Mouse (Mus musculus) hindlimb bud, embryonic 11.5 days (tissue): Measurements from ENCODE around the gene Lef1.
A peak's percentile ranks its signal among the peaks of the same experiment; 100 is the strongest.

Experiments
- DNase-seq: peaks from one replicate; pipeline ENCODE4 v3.0.0-alpha.2; 2012; ENCODE audit warnings: low read depth, low spot score; ENCODE audit errors: extremely low spot score

The Lef1 gene

GRCm38 (mm10) chr3:131107301-131108093, 2.8 kb upstream of the Lef1 start:
- no peak for DNase-seq

DNA sequence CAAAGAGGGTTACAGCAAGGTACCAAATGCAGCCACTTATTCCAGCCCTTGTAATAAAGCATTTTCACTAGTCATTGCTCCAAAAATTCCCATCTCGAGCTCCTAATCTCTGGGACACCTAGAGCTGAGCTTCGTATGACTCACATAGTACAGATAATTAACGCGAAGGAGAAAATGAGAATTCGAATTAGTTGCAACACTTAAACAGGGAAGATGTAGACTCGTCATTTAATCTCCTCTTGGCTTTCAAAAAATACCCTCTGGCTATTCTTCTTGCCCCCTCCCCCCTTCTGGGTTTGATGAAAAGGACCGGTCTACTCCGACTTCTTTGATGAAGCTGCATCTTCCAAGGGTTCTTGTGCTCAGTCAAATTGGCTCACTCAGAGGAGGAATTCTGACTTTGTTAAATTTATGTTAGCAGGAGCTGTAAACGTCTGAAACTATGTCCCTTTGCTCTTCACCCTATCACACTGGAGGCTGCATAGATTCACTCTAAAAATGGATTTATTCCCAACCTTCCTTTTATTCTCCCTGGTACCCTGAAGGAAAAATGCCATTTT, 2.1 kb upstream of the Lef1 start:
- no peak for DNase-seq

- no peak for DNase-seq
Observed at GRCm38 (mm10) chr3:131109066-131109685, 1.1 kb upstream of the Lef1 start.

- DNase-seq: no peak
Observed at GRCm38 (mm10) chr3:131109686-131110070, 593 bp upstream of the Lef1 start.

- no peak for DNase-seq
Observed at GRCm38 (mm10) chr3:131111151-131111850, 1.0 kb downstream of the Lef1 start.

DNA sequence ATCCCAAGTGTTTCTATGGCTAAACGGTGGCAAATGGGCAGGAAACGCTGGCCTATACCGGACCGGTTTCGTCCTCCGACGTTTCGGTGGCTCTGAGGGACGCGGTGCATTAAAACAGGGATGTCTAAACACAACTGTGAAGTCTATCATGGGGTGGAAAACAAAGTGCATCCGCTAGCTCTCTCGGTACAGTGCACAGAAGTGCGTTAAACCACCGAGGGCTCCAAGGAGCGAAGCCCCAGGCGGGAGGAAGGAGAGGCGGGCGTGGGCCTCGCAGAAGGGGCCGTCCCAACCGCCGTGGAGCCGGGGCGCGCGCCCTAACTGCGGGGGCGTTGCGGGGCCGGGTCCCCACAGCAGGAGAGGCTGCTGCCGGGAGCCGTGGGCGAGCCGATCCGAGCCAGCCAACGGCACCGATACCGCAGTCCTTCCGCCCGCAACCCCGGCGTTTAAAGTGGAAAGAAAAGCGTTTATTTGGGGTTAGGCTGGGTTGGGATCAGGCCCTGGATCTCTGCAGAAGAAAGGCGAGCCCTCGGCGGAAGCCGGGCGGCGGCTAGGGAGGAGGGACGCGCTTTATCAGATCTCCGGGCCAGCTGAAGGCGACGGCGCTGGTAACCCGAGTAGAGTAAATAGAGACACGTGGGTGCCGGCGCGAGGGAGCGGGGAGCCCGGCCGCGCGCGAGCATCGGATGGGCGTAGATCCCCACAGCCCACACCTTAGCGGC, 1.7 kb downstream of the Lef1 start:
- no peak for DNase-seq

GRCm38 (mm10) chr3:131112573-131112955, 2.3 kb downstream of the Lef1 start:
- no peak for DNase-seq

DNA sequence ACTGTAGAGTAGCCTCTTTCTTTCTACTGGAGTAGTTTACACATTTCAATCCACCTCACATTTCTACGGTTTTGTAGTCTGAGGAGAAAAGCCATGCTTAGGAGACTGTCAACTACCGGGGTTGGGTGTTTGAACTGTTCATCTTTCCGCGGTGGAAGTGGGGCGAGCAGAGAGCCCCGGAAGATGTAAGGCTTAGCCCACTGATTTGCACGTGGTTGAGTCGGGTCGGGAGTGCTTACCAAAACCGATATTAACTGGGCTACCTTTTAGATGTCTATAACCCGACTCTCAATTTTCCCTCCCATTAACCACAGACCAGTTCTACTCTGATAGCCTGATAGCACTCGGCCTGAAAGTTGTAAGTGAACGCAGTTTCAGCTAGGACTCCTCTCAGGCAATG, 2.8 kb downstream of the Lef1 start:
- DNase-seq: no peak

DNA sequence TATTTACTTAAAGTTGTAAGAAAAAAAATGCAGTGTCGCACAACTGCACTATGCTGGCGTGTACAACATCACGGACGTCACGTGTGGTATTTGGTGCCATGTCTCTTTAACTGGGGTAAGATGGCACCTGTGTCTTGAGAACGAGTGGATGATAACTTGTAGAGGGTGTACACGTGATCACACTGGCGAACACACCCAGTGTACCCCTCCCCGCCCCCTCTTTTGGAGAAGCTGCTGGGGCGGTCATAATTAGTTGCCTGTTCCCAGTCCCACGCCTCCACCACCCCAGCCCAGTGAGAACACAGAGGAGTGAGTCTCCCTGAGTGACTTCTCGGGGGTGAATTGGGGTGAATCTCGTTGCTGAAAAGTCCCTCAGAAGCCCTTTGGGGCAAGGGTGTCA, 5.8 kb downstream of the Lef1 start:
- no peak for DNase-seq

- DNase-seq: no peak
Observed at GRCm38 (mm10) chr3:131117352-131117751, 7.1 kb downstream of the Lef1 start.

DNA sequence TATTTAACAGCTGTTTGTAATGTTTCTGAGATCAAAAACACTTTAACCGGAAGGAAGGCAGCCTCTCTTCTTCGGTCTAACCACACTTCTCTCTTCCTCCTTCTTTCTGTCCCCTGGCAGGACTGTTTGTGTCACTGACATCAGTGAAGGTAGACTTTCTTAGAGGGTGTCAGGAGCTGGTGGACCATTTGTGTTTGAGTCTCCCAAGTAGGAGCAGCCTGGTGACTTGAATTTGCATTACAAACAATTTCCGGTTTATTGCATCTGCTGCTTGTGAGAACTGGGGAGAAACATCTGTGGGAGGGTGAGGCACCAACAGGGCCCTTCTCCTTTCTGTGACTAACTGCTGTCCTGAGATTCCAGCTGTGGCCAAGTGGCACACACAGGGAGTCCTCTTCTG, 7.6 kb downstream of the Lef1 start:
- DNase-seq: no peak

DNA sequence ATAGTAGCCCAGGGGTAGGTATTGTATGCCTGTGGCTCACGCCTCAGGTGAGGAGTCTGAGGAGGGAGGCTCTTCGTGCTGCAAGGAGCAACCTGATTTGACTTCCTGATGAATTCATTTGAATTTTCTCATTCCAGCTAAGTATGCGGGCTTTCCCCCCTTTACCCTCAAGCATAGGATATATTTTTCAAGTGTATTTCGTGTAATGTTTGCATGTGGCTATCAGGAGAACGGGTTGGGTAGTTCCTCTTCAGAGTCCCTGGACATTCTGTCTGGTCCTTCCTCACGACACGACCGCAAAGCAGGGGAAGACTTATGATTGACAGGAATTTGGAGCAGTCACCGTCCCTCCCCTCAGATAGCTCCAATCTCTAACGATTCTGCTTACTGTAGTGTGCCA, 9.2 kb downstream of the Lef1 start:
- DNase-seq: no peak

DNA sequence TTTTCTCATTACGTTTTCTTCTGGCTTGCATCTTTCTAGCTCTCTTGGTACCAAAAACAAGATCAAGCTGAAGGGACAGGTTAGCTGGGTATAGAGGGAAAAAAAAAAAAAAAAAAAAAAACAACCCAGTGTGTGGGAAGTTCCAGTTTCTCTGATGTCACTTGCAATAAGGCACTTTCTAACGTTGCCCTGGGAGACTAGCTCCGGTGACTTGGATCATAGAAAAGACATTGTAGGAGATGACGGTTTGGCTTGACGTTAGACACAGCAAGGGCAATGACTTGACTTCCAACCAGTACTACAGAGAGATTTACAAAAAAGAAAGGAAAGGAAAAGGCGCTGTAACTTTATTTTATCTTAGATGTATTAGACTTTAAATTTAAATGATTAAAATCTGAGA, 13.2 kb downstream of the Lef1 start:
- DNase-seq: no peak

GRCm38 (mm10) chr3:131125873-131126272, 15.6 kb downstream of the Lef1 start:
- no peak for DNase-seq

DNA sequence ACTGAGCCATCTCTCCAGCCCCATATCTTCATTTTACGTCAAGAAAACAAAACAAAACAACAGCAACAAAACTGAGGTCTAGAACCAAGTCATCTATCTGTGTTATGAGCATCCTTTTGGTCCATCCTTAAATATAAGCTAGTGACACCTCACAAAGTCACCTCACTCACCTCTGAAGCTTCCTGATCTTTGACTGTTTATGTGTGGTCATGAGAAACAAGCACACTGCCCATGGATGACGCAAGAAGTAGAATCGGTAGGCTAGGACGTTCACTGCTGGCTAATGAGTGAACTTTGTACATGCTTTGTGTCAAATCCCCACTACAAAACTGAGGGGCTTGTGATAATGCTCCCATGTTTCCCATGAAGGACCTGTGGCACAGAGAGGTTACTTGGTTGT, 16.2 kb downstream of the Lef1 start:
- DNase-seq: no peak

DNA sequence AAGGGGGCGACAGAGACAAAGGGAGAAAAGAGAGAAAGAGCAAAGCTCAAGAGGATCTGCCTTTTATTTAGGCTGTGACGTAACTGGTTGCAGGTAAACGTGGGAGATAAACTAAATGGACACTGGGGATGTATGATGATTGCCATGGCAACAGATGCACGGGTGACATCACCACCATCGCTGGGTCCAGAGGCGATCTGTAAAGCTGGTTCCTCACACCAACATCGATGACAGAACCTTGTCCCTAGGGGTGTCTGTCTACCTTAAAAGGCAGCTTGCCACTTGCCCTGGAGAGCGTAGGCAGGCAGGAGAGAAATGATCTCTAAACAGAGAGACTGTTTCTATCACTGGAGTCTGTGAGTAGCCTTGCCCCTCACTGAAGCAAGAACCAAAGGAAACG, 23.7 kb downstream of the Lef1 start:
- no peak for DNase-seq

DNA sequence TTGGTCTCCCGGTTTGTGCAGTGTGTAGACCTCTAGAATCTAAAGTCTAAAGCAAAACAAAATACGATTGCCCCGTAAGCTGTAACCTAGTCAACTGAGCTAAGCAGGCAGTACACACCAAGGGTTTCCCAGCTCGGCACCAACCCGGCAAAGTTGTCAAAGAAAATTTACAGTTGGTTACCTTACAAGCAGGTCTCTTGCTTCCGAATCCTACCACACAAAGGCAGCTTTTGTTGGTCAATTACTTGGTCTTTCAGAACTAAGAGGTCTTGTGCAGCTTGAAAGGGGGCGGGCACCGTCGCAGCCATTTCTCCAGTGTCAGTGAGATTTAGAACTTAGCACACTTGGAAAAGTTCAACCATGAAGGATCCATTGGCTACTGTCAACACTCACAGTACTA, 25.2 kb downstream of the Lef1 start:
- no peak for DNase-seq

- DNase-seq: no peak
Observed at GRCm38 (mm10) chr3:131136455-131136854, 26.2 kb downstream of the Lef1 start.

- peak; percentile 53 for DNase-seq
Observed at GRCm38 (mm10) chr3:131137119-131137781, 27.0 kb downstream of the Lef1 start.

DNA sequence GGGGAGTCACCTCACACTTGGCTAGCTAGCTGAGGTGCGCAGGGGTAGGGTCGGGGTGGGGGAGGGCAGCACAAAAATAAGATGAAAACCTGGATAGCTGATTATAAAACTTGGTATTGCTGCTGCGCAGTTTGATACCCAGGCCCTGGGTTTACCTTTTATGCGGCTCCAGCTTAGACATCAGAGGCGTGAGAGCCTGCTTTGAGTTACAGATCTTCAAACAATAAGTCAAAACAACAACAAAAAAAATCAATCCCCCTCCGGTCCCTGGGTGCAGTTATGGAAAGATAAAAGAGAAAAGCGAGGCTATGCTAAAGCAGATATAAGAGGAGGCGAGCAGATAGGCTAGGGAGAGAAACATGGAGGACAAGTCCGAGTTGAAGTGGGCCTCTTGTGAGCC, 28.0 kb downstream of the Lef1 start:
- DNase-seq: no peak

GRCm38 (mm10) chr3:131138797-131139196, 28.5 kb downstream of the Lef1 start:
- no peak for DNase-seq
